Mouse (Mus musculus): Measurements from ENCODE around the gene Arglu1. TPM values are rescaled to one million over a fixed set of nuclear protein-coding genes. Genes with fewer than 3 reads are reported as not detected.
A peak's percentile ranks its signal among the peaks of the same experiment; 100 is the strongest.

Arglu1 gene
- polyA plus RNA-seq, 1 experiment from 2014 or later, result 212 TPM

DNA sequence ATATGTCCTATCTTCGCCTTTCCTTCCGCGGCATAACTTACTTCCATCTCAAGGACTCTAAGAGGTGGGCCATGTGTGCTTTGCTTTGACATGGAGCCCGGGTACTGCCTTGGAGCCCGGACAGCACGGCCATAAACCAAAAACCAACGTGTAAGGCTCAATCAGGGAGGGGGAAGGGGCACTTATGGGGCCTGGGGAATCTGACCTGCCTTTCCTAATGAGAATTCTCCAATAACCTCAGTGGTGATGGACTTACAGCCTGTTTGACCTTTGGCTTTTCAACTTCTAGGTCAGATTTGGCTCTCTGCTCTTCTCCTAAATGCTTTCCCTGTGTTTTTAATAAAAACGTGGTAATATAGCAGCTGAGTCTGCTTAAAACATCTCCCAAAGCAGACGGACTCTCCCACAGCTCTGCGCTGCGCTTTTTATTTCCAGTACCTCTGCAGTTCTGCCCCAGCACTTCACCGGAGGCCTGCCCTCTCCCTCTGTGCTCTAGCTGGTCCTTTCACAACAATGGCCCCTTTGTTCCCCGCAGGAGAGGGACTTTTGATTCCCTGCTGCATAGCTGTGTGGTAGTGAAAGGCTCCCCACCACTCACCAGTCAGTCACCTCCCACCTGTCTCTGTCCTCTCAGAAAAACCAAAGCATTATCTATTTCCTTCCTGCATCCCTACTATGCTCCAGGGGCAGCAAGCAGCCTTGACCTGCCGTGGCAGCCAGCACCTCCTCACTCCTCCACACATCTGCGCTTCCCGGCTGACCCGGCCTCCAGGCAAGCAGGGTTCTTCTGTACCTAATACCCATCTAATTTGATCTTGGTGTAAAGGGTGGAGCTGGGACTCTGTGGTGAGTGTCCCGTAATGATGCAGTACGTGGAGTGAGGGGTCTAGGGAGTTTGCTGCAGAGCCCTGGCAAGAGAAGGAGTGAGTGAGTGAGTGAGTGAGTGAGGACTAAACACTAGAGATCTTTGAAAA is 70.8 kb downstream of the Arglu1 start:
- H3K4me2 ChIP-seq, result no peak overlapping the region

More for the DNA sequence above, 70.8 kb downstream of the Arglu1 start:
- Histone ChIP-seq H3K9ac (replicated peaks) (no peak overlapping the region), H3K4me1 (replicated peaks) (peaks cover 41% of the 10 kb centered on the region), H3K36me3 (peaks cover 51% of the 10 kb centered on the region), H3K9me3 (no peaks in the 10 kb centered on the region), H3K4me3 (replicated peaks) (no peak overlapping the region), H3K27me3 (no peaks in the 10 kb centered on the region), H3K27ac (peak overlapping the region; percentile 79)
- ATAC-seq (ENCODE audit: insufficient number of reproducible peaks, insufficient read depth, low FRiP score, low TSS enrichment, low read depth), result peak; percentile 80
- WGBS, result 21% methylated on average over 19 of the region's 19 CpGs

Small RNA genes lying within 50 kb of the gene (microRNA-seq; reads per million reads assigned to microRNA genes)
- gene Mir7654, result 10.2 reads per million, percentile 25 among the genes with 10 or more reads in this experiment

Other genes with a start within 250 kb of the Arglu1 start
- 32.4 and 38.1 TPM in 2 replicates for gene Efnb2, start 29.3 kb downstream of the Arglu1 start, polyA plus RNA-seq (2016; fragmentation: Nextera tagmentation; extraction: Ambion mirVana)

Data from limb, embryonic 12.5 days (tissue).